Mouse (Mus musculus): ENCODE measurements around the gene Mc3r. TPM values are rescaled to one million over a fixed set of nuclear protein-coding genes. Genes with fewer than 3 reads are reported as not detected.

The Mc3r gene
- 0.22 and 0.23 TPM in 2 replicates for polyA plus RNA-seq (2015; fragmentation: Nextera tagmentation; extraction: Ambion mirVana)

DNA sequence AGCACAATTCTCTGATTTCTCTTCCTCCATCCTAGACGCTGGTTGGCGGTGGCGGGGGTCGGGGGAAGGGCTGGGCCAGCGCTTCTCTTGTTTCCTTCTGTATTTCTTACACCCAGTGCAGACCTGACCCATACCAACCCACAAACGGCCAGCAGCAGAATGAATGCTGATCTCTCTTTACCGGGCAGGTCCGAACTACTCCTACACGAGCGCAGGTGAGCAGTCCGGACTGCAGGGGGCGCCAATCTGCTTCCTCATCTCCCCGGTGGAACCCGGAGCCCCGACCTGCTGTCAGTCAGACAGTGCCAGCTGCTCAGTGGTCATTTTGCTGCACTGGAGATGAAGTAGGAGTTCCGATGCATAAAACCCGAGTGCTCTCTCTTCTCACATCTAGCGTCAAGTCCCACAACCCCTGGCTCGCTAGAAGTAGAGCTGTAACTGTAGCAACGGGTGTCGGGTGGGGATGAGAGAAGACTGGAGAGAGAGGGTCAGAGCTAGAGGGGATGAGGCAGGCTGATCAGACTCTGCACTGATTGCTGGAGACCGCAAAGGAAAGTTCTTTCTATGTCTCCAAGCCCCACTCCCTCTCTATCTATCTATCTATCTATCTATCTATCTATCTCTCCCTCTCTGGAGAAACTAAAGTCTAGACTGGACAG is at the start of gene Mc3r:
Gene Mc3r, plus strand, starts transcription at position 387 of the 659 bp plus-strand sequence.
- Histone ChIP-seq H3K27ac (no peak within 1 kb of the TSS), H3K4me2 (replicated peaks) (peak within 1 kb of the TSS; percentile 40), H3K4me1 (replicated peaks) (0 out of 2 replicates have a peak, but pooled peaks cover 6% of the 10 kb centered on the region), H3K27me3 (peaks cover 26% of the 10 kb centered on the region), H3K9me3 (no peaks in the 10 kb centered on the region), H3K36me3 (no peaks in the 10 kb centered on the region), H3K9ac (replicated peaks) (0 out of 2 replicates have a peak within 1 kb of the TSS, but pooled peaks have one; percentile 39), H3K4me3 (replicated peaks) (0 out of 2 replicates have a peak within 1 kb of the TSS, but pooled peaks have one; percentile 4)
- WGBS: 9% methylated on average over 22 of the region's 22 CpGs
- peak; percentile 86 for ATAC-seq

DNA sequence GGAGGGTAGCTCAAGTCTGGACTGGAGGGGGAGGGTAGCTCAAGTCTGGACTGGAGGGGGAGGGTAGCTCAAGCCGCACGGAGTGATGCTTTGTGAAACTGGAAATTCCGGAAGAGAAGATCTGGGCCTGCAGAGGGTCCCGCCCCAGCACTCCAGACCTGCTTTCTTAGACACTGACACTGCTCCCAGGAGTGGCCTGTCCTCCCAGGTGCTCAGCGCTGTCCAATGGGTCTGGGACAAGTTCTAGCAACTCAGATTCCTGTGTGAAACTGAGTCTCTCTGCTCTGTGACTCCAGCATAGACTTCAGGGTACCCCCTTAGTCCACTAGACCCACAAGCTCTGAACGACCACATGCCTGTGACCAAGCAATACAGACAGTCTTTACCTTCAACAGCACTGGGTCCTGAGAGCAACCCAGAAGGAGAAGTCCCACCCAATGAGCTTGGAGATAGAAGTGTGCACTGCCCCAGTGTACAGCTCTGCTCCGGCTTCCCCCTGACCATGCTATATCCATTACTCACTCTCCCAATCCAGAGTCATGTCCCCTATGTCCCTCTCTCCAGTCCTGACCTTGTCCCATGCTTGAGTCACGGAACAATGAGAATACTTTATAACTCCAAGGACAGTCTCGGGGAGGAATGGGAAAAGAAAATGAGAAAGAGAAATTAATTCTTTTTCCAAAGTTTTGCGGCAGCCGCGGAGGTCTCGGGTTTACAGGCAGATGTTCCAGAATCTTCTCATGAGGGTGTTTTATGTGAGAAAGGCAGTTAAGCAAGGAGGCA is 46.1 kb upstream of the Mc3r start:
- Histone ChIP-seq H3K9me3 (no peaks in the 10 kb centered on the region), H3K4me2 (replicated peaks) (no peak overlapping the region), H3K27me3 (no peaks in the 10 kb centered on the region), H3K9ac (replicated peaks) (no peak overlapping the region), H3K27ac (no peak overlapping the region), H3K4me3 (replicated peaks) (no peak overlapping the region), H3K36me3 (no peaks in the 10 kb centered on the region), H3K4me1 (replicated peaks) (no peaks in the 10 kb centered on the region)
- WGBS: 91% methylated on average over 13 of the region's 13 CpGs
- ATAC-seq: no peak

DNA sequence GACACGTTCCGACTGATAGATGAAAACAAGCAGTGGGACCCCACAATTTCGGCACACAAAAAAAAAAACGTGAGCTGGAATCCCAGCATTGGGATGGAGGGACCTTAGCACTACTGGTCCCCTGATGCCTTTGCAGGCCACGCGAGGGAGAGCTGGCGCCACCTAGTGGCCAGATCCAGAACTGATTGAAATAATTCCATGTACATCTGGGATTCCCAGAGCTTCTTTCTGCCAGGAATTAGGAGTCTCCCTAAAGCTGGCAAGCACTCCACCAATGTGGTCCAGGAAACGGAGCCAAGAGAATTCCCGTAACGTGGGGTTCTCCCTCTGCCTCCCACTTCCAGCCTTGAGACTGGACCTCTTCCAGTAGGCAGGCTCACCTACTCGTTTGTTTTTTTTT is 41.3 kb upstream of the Mc3r start:
- no peak overlapping the region for H3K9ac ChIP-seq (replicated peaks)
- H3K27ac ChIP-seq: no peak overlapping the region
- no peaks in the 10 kb centered on the region for H3K36me3 ChIP-seq
- 14% methylated on average over 11 of the region's 11 CpGs for WGBS
- H3K4me1 ChIP-seq (replicated peaks): no peaks in the 10 kb centered on the region
- H3K4me3 ChIP-seq (replicated peaks): no peak overlapping the region
- no peaks in the 10 kb centered on the region for H3K9me3 ChIP-seq
- peak; percentile 56; the same call in 1 of the 2 replicates for ATAC-seq
- no peak overlapping the region for H3K4me2 ChIP-seq (replicated peaks)
- no peaks in the 10 kb centered on the region for H3K27me3 ChIP-seq

DNA sequence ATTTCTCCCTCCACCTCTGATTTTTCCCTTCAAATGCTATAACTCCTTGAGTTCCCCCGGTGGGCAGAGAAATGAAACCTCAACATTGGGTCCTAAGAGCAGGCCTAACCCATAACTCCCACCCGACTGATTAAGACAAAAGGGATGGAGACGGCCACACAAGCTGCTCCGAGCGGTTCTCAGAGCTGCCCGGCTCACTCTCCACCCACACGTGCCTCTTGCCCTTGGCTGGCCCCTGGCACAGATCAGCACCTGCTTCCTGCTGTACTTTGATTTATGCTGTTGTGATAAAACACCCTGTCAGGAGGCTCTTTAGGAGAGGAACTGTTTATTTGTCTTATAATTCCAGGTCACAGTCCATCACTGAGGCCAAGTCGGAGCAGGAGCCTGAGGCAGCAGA is 34.8 kb upstream of the Mc3r start:
- WGBS: 93% methylated on average over 8 of the region's 8 CpGs
- H3K27ac ChIP-seq: no peak overlapping the region
- H3K9me3 ChIP-seq: no peaks in the 10 kb centered on the region
- H3K9ac ChIP-seq (replicated peaks): no peak overlapping the region
- no peak overlapping the region for H3K4me3 ChIP-seq (replicated peaks)
- H3K36me3 ChIP-seq: no peaks in the 10 kb centered on the region
- no peaks in the 10 kb centered on the region for H3K27me3 ChIP-seq
- H3K4me2 ChIP-seq (replicated peaks): no peak overlapping the region
- no peaks in the 10 kb centered on the region for H3K4me1 ChIP-seq (replicated peaks)
- ATAC-seq: no peak

DNA sequence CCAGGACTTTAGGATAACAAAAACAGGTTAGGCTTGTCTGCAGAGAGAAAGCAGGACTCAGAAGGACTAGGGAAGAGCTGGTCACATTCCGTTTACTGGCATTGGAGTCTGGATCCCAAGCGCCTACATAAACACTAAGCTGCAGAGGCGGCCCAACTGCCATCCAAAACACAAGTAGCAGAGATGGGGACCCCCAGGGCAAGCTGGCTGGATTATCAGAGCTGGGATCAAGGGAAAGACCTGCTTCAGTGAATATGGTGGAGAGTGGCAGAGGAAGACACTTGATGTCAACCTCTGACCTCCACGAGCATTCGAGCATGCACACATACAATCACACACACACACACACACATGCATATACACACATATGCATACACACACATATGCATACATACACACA is 34.0 kb upstream of the Mc3r start:
- no peak for ATAC-seq
- Histone ChIP-seq H3K36me3 (no peaks in the 10 kb centered on the region), H3K4me1 (replicated peaks) (no peaks in the 10 kb centered on the region), H3K27ac (no peak overlapping the region), H3K27me3 (no peaks in the 10 kb centered on the region), H3K9ac (replicated peaks) (no peak overlapping the region), H3K9me3 (no peaks in the 10 kb centered on the region), H3K4me2 (replicated peaks) (no peak overlapping the region), H3K4me3 (replicated peaks) (no peak overlapping the region)
- WGBS: 96% methylated on average over 5 of the region's 5 CpGs

DNA sequence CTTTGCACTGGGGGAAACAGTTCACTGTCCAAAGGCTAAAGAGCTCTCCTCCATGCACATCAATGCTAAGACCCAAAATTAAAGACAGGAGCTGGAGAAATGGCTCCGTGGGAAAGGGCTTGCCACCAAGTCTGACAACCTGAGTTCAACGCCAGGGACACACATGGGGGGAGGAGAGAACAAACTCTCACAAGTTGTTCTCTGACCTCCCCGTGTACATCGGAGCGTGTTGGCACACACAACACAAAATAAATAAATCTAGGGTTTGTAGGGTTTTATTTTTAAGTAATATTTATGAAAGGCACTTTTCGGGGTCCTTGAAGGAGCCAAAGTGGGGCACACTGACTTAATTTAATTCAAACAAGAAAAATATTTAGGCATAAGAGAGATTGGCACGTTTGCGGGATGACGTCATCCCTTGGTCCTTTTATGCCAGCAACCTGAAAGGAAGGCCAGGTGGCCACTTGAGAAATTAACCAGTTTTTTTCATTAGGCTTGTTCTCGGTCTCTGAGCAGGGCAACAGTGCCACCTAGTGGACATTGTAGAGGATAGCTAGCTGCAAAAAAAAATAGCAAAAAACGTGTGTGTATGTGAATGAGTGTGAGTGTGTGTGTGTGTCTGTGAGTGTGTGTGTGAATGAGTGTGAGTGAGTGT is 32.7 kb upstream of the Mc3r start:
- Histone ChIP-seq H3K4me1 (replicated peaks) (no peaks in the 10 kb centered on the region), H3K9ac (replicated peaks) (no peak overlapping the region), H3K4me2 (replicated peaks) (no peak overlapping the region), H3K27me3 (no peaks in the 10 kb centered on the region), H3K9me3 (no peaks in the 10 kb centered on the region), H3K4me3 (replicated peaks) (no peak overlapping the region), H3K36me3 (no peaks in the 10 kb centered on the region), H3K27ac (no peak overlapping the region)
- WGBS: 39% methylated on average over 11 of the region's 11 CpGs
- no peak for ATAC-seq

DNA sequence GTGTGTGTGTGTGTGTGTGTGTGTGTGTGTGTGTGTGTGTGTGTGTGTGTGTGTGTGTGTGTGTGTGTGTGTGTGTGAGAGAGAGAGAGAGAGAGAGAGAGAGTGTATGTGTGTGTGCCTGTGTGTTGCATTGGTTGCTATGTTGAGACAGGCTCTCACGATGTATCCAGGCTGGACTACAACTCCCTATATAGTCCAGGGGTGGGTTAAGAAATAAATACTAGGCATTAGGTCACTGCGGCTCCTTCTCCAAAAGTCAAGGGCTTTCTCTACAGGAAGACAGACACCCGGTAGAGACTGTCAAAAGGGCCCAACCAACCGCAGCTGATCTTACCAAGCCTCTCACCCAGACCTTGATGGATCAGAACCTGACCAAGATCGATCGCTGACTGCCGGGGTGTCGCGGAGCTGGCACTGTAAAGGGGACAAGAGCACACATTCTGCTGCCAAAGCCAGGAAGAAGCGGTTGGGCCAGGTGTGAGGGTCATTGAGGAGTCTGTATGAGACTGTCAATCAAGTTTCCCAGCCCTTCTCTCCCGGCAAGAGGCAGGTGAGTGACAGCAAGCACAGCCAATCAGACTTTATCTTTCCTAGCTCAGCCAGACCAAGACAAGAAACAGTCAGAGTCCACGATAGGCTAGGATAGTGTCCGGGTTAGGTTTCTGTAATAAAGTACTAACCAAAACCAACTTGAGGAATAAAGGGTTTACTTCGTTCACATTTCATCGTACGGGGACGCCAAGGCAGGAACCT is 32.0 kb upstream of the Mc3r start:
- no peaks in the 10 kb centered on the region for H3K36me3 ChIP-seq
- H3K4me1 ChIP-seq (replicated peaks): no peaks in the 10 kb centered on the region
- H3K4me2 ChIP-seq (replicated peaks): no peak overlapping the region
- H3K27me3 ChIP-seq: no peaks in the 10 kb centered on the region
- no peak overlapping the region for H3K27ac ChIP-seq
- 66% methylated on average over 17 of the region's 17 CpGs for WGBS
- H3K9me3 ChIP-seq: no peaks in the 10 kb centered on the region
- peak; percentile 61 for ATAC-seq
- H3K4me3 ChIP-seq (replicated peaks): no peak overlapping the region
- H3K9ac ChIP-seq (replicated peaks): no peak overlapping the region

DNA sequence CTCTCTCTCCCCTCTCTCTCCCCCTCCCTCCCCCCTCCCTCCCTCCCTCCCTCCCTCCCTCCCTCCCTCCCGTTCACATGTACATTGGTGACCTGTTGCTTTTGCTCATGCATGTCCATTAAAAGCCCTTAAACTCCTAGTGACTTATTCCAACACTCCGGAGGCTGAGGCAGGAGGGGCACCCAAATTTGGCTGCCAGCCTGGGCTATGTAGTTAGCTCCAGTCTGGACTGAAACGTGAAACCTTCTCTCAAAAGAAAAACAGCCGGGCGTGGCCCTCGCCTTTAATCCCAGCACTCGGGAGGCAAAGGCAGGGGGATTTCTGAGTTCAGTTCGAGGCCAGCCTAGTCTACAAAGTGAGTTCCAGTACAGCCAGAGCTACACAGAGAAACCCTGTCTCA is 30.4 kb upstream of the Mc3r start:
- Histone ChIP-seq H3K9me3 (no peaks in the 10 kb centered on the region), H3K4me2 (replicated peaks) (no peak overlapping the region), H3K4me1 (replicated peaks) (no peaks in the 10 kb centered on the region), H3K36me3 (no peaks in the 10 kb centered on the region), H3K9ac (replicated peaks) (no peak overlapping the region), H3K4me3 (replicated peaks) (no peak overlapping the region), H3K27ac (no peak overlapping the region), H3K27me3 (peaks cover 11% of the 10 kb centered on the region; the same call in 1 of the 2 replicates)
- WGBS: 58% methylated on average over 7 of the region's 8 CpGs
- ATAC-seq: no peak

DNA sequence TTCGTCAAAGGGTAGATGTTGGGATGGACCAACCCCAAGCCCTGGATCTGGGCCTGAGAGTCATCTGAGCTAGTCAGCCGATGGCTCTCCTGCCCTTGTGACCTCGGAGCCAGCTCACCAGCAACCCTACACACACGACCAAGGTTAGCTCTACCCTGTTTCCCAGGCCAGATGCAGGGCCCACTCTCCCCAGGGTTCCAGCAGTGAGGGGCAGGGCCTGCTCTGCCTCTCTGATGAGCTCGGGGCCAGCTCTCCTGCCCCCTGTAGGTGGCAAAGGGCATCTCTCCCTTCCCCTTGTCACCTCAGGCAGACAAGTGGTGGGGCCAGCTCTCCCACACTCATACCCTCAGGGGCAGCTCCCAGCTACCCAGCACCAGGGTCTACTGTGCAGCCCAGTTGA is 29.1 kb upstream of the Mc3r start:
- Histone ChIP-seq H3K36me3 (no peaks in the 10 kb centered on the region), H3K27ac (no peak overlapping the region), H3K4me2 (replicated peaks) (no peak overlapping the region), H3K4me1 (replicated peaks) (no peaks in the 10 kb centered on the region), H3K27me3 (peaks cover 17% of the 10 kb centered on the region), H3K9me3 (no peaks in the 10 kb centered on the region), H3K9ac (replicated peaks) (no peak overlapping the region), H3K4me3 (replicated peaks) (no peak overlapping the region)
- ATAC-seq: no peak
- 61% methylated on average over 5 of the region's 5 CpGs for WGBS

DNA sequence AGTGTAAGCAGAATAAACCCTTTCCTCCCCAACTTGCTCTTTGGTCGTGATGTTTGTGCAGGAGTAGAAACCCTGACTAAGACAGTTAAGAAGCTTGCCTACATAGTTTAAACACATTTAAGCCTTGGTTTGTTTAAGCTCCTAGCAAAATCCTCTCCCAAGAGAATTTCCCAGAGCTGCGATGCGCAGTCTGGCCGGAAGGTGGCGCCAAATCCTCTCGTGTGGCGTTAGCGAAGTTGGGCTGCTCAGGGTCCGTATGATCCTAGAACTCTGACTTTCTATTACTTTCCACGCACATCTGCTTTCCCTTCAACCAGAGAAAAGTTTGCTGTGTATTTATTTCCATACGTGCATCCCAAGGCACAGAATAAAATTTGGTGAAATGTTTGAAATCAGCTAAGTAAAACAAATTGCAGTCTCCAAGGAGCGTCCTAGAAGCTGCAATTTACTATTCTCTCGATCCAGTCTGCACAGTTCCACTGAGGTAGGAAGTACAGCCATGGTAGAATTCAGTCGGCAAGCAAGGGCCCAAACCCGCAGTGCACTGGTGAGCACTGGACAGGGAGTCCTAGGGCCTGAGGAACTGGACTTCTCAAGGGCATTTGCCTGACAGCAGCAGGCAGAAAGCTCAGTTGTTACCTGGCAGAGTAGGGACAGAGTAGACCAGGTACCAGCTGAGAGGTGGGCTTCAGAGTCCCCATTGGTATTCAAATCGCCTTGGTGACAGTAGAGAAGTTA is 26.5 kb upstream of the Mc3r start:
- Histone ChIP-seq H3K4me3 (replicated peaks) (no peak overlapping the region), H3K4me1 (replicated peaks) (no peaks in the 10 kb centered on the region), H3K27ac (no peak overlapping the region), H3K27me3 (peaks cover 21% of the 10 kb centered on the region), H3K36me3 (no peaks in the 10 kb centered on the region), H3K4me2 (replicated peaks) (no peak overlapping the region), H3K9me3 (no peaks in the 10 kb centered on the region), H3K9ac (replicated peaks) (no peak overlapping the region)
- peak; percentile 24; the same call in 1 of the 2 replicates for ATAC-seq
- 7% methylated on average over 16 of the region's 16 CpGs for WGBS

DNA sequence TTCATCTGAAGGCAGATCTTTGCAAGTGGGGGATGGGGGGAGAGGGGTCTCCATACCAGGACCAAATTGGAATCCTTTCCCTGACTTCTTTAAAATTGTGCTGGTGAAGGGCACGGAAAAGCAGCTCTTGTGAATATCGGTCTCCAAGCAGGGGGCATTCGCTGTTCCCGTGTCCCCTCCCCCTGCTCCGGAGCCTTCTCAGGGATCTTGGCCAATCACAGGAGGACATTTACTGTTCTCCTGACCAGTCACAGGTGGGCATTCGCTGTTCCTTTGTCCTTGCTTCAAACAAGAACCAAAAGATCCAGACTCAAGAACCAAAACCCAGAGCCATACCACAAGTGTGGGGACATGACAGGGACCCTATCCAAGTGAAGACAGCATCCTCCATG is 25.9 kb upstream of the Mc3r start:
- Histone ChIP-seq H3K27me3 (peaks cover 21% of the 10 kb centered on the region), H3K9me3 (no peaks in the 10 kb centered on the region), H3K9ac (replicated peaks) (no peak overlapping the region), H3K27ac (no peak overlapping the region), H3K4me3 (replicated peaks) (no peak overlapping the region), H3K36me3 (no peaks in the 10 kb centered on the region), H3K4me2 (replicated peaks) (no peak overlapping the region), H3K4me1 (replicated peaks) (no peaks in the 10 kb centered on the region)
- no peak for ATAC-seq
- 15% methylated on average over 6 of the region's 6 CpGs for whole genome bisulfite sequencing
